Mouse (Mus musculus) liver, embryonic 14.5 days (tissue): Measurements from ENCODE around the gene Elavl3.

Source experiments
- CTCF ChIP-seq: IDR thresholded peaks from 2 replicates; pipeline ENCODE4 v1.5.1; 2016; ENCODE audit warnings: antibody characterized with exemption, low read depth, control low read depth
- EP300 ChIP-seq: IDR thresholded peaks from 2 replicates; pipeline ENCODE4 v1.6.1; 2016; ENCODE audit warnings: antibody characterized with exemption, low read depth

DNA sequence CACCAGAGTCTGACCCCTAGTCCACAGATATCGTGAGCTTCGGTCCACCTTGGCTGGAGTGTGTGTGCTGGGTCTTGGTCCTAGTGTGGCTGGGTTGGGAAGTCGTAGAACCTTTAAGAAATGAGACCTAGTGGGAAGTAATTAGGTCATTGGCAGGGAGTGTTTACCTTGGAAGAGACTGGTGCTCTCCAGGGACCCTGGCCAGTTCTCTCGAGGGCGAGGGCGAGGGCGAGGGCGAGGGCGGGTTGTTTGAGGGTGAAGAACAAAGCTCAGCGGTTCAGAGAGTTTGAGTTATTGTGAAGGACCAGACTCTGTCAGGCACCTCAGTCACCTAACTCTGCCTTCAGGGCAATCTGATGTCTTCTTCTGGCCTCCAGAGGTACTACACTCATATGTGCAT lies 14.0 kb downstream of the Elavl3 start:
- no peak for TF ChIP-seq CTCF
- TF ChIP-seq EP300 = no peak
